Mouse (Mus musculus): ENCODE results near the gene Dock8.

The Dock8 gene

DNA sequence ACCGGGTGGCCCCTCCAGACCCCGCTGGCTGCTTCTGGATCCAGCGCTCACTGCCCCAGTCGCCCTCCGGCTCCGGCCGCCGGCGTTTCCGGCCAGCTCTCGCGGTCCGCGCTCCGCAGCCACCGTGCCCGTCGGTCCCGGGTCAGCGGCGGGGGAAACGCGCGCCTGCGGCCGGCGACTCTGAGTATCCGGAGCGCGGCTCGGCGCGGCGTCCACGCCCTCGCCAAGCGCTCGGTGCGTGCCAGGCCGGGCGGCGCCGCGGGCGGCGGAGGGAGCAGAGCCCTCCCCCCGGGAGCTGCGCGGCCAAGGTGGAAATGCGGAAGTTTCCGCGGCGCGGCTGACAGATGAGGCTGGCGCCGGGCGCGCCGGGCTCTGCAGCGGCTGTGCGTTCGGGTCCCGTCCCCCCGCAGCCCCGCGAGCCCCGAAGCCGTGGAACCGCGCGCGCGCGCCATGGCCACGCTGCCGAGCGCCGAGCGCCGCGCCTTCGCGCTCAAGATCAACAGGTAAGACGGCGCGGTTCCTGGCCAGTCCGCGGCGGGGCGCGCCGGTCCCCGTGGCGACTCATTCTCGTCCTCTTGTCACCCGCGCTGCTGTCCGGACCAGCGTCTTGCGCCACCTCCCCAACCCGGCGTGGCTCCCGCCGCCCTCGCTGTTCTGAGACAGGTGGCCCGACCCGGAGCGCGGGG lies at the start of gene Dock8:
Dock8 (plus strand) TSS at position 334 of the 686 bp plus-strand sequence.
- peak; percentile 14 to 17 for DNase-seq (ENCODE audit: low spot score in 2 of 2)

DNA sequence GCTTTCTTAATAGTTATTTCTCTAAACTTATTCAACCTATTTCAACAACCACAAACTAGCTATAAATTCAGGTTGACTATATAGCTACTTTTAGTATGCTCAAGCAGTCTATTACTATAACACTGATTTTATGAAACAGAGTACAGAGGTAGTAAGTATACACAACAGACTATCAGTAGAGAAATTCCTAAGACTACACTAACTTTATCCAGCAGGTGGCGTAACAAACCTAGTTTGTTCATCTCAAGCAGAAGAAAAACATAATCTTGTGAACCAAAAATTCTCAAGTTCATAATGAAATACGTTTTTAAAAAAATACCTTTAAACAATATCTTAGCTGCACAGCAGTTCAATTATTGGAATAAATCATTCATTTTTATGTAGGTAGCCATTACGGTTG lies 40.8 kb upstream of the Dock8 start:
- DNase-seq (ENCODE audit: low spot score in 2 of 2), result no peak

DNA sequence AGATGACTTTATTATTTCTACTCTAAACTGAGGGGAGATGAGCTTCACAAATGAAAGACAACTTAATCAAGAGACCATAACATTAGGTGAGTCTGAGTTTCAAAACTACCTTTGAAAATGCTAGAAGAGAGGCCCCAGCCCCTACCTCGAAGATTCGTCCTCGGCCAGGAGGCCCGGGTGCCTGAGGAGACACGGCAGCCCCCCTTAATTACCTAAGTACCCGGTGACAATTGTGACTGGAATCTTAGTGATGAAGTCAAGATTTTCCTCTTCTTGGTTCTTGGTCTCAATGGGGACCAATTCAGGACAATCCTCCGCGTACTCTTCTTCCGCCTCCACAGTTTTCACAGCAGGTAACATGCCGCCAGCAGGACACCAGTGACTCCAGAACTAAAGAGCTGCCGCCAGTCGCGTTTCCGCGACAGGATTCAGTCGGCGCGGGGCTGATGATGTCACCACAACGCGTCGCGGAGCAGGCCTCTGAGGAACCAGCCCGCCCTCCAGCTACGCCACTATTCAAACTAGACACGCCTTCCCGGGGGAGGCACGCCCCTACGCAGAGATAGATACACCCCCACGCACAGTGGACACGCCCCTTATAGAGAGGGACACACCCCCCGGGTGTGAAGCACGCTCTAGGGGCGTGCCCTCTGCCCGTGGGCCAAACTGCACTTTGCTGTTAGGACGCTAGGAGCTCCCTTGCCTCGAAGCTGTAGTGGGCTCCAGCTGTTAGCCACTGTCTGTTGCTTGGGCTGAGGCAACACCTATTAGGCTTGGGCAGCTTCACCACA lies 38.0 kb upstream of the Dock8 start, which contains the start of gene Cbwd1:
Cbwd1 (minus strand) TSS at position 439 of the 791 bp plus-strand sequence.
- DNase-seq (ENCODE audit: low spot score in 2 of 2), result peak; percentile 92 to 95

DNA sequence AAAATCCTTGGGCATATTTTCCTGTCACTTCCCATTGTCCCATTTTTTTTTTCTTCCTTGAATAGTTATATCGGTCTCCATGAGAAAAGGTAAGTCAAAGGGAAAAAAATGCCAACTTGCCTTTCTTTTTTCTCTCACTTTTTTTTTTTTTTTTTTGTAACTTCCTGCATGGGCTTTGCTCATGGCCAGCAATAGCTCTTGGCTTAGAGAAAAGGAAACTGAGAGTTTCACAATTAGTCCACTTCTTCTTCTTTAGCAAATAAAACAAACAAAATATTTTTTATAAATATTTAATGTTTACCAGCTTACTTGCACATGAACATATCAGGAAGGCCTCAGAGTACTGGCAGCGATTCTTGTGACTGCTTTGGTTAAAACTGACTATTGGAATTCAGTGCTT lies 33.1 kb upstream of the Dock8 start:
- DNase-seq (ENCODE audit: low spot score in 2 of 2), result no peak

DNA sequence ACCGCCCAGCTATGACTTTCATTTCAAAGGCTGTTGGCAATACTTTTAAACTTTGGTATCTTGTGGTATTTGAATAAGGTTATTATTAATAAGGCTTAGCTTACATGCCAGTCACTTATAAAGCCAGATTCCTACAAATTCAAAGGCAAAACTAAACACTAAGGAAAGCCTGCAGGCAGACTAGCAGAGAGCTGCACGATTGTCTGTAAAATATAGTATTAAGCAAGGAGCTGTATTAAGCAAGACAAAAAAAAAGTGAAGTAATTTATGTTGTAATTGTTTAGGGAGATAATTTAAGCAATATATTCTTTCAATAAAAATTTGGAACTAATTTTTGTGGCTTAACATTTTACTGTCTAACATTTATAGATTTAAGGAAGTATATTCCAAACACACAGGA lies 32.4 kb upstream of the Dock8 start:
- DNase-seq (ENCODE audit: low spot score in 2 of 2), result no peak

DNA sequence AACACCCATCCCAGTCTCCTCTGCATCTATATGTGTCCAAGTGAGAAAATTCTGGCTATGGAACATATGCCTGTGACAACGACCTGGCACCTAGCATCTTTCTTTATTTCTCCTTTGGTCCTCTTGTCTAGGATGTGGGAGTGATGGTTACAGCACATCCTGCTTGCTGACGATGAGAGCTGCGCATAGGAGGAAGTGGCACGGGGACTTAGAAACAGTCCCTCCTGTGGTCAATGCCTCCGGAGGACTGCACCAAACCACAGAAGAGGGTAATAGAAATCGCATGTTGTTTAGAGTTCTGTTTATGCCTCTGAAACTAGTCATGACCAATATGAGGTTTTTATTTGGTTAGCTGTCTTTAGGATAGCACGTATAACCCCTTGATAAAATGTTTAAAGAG lies 28.0 kb upstream of the Dock8 start:
- DNase-seq (ENCODE audit: low spot score in 2 of 2), result no peak

DNA sequence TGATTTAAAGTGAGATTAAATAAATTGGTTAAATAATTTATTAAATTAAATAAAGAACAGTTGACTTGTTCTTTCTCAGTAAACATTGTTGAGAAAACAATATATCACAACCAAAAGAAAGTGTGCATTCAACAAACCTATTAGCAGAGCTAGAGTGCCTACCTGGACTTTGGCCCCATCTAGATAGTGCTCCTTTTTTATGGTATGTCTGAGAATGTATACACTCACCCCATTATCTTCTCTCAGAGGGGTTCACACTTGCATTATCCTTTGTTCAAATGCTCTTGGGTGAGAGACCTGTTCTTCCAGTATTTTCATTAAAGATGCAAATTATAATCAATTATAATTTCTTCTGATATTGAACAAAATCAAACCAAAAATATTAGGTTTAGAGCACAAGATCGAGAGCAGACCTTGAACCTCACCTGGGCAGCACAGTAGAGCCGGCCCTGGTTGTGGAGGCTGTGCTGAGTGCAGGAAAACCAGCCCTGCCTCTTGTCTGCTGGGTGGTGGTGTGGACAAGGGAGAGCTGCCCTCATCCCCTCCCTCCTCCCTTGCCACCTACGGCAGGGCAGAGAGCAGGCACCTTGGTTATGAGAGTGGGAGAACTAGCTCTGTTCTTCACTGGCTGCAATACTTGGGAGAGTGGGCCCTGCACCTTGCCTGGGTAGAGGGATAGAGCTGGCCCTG lies 26.5 kb upstream of the Dock8 start:
- DNase-seq (ENCODE audit: low spot score in 2 of 2), result no peak

DNA sequence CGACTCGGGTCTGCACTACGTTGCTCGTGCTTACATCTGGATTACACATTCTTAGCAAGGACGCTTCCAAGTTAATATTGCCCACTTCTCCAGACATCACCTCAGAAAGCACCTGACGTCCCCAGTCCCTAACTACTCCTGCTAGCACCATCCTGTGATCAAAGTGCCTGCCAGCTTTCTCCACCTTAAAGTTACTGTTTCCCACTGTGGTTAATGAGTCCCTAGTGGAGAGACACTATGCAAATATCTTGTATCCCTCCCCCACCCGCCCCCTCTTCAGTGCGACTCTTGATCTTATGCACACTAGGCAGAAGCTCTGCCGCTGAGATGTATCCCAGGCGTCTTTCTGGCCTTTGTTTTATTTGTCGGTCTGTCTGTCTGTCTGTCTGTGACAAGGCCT lies 21.3 kb upstream of the Dock8 start:
- DNase-seq (ENCODE audit: low spot score in 2 of 2), result no peak

DNA sequence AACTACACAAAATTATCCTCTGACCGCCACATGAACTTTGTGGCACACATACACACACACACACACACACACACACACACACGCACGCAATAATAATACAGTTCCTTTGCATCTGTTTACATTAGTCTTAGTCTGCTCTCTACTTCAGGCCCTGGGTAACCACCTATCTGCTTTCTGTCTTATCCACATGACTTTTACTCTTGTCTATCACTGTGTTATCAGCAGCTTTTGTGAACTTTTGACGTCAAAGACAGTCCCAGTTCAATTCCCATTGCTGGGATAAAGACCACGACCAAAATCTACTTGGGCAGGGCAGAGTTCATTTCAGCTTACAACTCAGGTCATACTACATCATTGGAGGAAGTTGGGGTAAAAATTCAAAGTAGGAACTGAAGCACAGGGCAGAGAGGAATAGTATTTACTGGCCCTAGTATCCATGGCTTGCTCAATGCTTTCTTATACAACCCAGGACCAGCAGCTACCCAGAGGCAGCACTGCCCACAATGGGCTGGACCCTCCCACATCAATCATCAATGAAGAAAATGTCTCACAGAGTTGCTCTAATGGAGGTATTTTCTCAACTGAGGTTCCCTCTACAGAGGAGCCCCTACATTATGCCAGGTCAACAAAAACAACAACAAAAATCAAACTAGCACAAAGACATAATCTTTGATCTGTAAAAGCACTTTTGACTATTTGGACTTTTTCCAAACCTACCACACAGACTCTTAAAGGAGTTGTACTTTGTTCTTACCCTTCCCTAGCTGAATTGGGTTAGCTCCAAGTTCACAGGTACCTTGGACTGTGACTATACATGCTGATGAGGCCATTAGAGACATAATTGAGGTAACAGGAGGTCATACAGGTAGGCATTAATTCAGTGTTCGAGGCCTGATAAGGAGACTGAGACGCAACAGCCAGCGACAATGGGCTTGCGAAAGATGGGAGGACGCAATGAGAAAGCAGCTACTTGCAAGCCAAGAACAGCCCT lies 20.2 kb upstream of the Dock8 start:
- DNase-seq (ENCODE audit: low spot score in 2 of 2), result no peak

DNA sequence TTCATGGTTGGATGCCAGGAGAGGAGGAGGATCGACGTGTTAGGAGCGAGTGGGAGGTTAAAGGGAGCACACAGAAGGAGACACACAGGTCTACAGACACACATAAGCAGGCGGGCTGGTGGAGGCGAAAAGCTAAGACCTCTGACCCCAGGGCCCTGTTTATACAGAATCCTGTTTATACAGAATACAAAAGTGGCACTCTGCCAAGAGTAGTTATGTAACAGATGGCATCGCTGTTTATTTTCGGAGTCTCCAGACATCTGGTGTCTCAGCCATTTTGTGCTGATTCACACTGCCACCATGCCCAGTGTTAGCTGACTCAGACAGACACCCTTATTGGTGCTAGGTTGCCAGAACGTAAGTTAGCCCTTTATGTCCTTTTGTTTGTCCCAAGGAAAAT lies 18.0 kb upstream of the Dock8 start:
- DNase-seq (ENCODE audit: low spot score in 2 of 2), result peak in 1 of 2 experiments; percentile 24

DNA sequence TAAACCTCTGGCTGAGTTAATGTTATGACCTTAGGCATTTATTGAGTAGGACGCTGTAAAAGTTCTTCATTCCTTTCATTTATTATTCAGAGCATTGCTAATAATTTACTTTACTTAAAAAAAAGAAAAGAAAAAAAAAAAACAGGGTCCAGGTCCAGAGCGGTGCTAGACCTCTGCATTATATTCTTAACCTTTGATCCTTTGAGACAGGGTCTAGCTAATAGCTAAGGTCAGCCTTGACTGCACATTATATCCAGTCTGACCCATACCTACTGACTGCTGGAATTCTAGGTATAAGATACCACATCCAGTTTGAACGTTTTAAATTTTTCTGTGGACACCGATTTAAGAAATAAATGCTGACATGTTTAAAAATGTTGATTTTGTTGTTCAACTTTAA lies 16.3 kb upstream of the Dock8 start:
- DNase-seq (ENCODE audit: low spot score in 2 of 2), result no peak

DNA sequence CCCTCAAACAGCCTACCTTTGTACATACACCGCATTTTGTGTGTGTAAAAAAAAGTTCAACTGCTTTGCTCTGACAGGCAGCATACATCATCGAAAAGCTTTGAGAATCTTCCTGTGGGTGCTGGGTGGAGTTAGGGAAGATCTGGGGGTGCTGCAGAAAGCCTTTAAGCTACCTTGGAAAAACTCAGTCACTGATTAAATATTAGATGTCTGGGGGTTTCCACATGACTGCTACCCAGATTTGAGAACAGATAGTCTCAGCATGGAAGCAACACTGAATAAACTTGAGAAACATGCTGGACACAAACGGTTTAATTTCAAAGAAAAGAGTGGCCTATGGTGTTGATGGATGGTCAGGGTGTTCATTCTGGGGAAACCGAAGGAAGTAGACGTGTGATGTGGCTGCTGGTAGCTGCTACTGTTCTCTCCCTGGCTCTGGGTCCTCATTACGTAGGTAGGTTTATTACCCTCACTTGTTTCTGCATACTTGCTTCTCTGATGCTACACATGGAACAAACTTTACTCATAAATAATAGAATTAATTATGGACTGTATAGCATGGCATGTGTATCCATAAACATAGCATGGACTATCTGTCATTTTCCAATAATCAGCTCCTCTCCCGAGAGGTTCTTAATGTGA lies 15.4 kb upstream of the Dock8 start:
- no peak for DNase-seq (ENCODE audit: low spot score in 2 of 2)

DNA sequence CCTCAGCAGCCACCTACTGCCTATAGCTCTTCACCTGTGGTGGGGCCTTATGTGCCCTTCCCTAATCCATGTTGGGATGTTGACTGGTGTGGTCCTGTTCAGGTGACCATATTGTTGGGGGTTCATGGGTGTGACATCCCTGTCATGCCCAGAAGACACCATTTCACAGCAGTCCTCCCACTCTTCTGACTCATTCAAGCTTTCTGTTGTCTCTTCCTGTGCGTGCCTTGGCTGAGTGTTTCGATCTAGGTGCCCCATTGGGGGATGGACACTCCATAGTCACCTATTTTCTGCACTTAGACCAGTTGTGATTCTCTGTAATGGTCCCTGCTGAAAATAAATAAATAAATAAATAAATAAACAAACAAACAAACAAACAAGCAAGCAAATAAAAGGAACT lies 14.3 kb upstream of the Dock8 start:
- DNase-seq (ENCODE audit: low spot score in 2 of 2), result no peak

DNA sequence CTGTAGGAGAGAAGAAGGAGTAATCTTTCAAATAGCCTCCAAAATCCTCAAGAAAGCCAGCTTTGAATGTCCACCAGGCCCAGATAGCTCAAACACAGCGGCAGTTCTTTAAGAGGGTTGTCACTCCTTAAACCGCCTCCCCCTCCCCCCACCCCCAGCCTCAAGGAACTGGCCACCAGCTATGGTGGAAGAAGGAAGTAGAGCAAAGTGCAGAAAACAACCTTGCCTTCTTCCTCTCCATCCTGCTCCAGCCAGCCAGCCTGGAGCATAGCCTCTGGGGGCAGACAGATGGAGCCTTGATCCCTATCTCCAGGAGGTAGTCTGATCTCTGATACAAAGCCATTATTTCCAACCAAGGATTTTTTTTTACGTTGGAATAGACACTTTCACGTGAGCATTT lies 12.0 kb upstream of the Dock8 start:
- DNase-seq (ENCODE audit: low spot score in 2 of 2), result no peak

DNA sequence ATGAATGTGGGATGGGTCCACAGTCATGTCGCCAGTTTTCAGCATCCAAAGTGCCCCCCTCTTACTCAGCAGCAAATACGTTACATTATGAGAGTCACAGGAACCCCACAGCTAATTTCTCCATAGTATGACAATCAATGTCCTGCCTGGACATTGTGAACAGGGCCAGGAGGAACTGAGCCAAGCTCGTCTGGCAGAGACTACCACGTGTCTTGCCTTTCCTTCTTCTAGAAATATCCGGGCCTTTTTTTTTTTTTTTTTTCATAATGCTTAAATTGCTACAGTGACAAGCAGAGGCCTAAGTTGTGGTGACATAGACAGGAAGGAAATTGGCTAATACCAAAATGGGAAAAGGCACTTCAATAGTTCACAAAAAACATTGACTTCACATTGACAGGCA lies 10.5 kb upstream of the Dock8 start:
- DNase-seq (ENCODE audit: low spot score in 2 of 2), result no peak

DNA sequence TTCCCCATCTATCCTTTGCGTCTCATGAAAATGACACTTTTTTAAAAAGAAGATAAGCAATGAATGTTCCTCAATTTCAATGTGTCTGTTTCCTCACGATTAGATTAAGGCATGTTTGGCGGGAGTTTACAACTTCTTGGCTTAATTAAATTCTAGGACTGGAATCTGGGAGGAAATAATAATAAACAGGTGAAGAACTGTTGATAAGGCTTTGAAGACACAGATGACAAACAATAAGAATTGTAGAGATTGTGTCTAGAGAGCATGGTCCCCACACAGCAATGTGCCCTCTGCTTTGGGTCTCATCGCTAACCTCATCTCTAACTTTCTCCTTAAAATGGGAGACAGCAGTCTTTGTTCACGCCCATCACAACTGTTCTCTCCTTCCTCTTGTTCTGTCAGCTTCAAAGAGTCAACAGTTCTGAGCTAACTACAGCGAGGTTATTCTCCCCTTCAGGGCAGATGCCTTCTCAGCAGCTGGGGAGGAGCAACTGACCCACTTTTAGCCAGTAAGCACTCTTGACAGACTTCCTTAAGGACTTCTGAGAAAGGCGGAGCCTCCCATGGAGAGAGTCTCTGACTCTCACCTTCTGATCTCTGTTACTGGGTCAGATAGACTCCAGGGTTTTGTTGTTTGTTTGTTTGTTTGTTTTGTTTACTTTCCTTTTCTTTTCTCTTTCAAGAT lies 9.1 kb upstream of the Dock8 start:
- DNase-seq (ENCODE audit: low spot score in 2 of 2), result no peak

DNA sequence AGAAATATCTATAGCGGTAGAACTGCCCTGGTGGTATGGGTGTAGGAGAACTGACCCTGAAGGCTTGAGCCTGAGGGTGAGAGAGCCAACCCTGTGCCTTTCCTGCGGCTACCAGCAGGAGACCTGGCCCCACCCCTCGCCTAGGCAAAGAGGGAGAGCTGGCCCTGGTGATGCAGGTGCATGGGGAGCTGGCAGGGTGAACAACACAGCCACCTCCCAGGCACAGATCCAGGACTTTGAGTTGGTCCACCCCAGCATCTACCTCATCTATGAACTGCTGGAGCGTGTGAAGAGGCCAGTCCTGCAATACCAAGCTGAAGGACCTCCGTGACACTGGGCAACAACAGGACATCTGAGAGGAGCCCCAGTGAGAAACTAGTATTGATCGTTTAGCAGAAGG lies 5.8 kb upstream of the Dock8 start:
- DNase-seq (ENCODE audit: low spot score in 2 of 2), result no peak

DNA sequence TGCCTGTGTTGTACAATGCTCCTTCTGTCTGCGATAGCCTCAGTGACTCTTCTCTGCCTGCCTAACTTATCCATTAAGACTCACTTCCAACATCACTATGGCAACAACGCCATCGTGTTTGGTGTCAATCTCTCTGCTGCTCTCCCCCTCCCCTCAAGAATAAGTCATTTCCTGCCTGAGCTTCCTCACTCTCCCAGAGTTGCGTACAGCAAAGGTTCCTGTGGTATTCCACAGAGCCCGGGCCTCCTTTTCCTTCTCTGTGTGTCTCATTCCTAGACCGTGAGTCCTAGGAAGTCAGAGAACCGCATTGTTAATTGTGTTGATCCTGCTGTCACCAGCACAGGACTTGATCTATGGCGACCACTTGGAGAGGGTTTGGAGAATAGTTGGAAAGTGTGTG lies 4.4 kb upstream of the Dock8 start:
- DNase-seq (ENCODE audit: low spot score in 2 of 2), result no peak

DNA sequence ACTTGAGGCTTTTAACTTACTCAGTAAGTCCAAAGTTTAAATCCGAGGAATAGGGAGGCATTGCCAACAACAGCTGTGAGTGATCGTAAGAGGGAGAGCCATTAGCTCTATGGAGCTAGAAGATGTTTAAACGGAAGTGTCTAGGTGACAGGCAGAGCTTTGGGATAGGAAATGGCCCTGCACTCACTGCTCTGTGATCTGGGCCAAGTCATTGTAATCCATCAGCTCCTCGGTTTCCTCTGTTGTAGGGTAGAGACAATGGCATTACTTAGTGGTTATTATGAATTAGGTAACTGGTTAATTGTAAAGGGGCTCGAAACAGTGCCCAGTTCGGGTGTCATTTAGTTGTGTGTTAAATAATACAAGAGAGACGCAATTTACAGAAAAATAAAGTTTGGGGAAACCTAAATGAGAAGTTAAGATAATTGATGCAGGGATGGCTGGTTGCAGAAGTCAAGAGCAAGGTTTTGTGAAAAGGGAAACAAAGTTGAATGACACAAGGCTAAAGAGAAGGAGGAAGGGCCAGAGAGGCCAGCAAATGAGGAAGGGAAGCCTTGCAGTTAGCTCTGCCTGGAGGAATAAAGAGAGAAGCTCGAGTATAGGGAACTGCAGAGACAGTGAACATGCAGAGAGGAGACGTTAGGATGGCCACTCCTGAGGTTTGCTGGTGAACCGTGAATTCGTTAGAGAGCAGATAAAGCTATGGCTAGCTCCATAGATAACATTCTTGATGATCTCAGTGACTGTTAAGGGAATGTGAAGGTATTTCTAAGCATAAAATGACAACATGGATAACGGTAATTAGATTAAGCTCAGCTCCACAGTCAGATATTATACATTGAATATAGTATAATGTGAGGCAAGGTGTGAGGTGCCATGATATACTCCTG lies 2.3 kb upstream of the Dock8 start:
- no peak for DNase-seq (ENCODE audit: low spot score in 2 of 2)

All from frontal cortex, postnatal 25 days (tissue).